Mouse (Mus musculus): ENCODE measurements around the gene Grpel1.

The Grpel1 gene

GRCm38 (mm10) chr5:36460712-36461111, 4.1 kb upstream of the Grpel1 start:
- CTCF ChIA-PET = no interaction called here

- CTCF ChIA-PET = no interaction called here
Observed at GRCm38 (mm10) chr5:36461231-36461630, 3.6 kb upstream of the Grpel1 start.

GRCm38 (mm10) chr5:36462810-36463209, 2.0 kb upstream of the Grpel1 start:
- CTCF ChIA-PET = interaction anchor here (0.7 kb wide), 1 partner anchor 20 kb away, joined by 3 read pairs; no protein-coding TSS in a partner anchor

GRCm38 (mm10) chr5:36463391-36463790, 1.4 kb upstream of the Grpel1 start:
- CTCF ChIA-PET = interaction anchor here (0.7 to 0.8 kb wide), 2 partner anchors 12 to 20 kb away, joined by 3 to 8 read pairs; no protein-coding TSS in a partner anchor

GRCm38 (mm10) chr5:36465889-36466288, 1.1 kb downstream of the Grpel1 start:
- CTCF ChIA-PET = interaction anchor here (1.0 to 1.3 kb wide), 2 partner anchors 12 to 60 kb away, joined by 3 read pairs; no protein-coding TSS in a partner anchor

GRCm38 (mm10) chr5:36471206-36471605, 6.4 kb downstream of the Grpel1 start:
- CTCF ChIA-PET = no interaction called here

- CTCF ChIA-PET = interaction anchor here (0.8 to 1.6 kb wide), 2 partner anchors 11 to 125 kb away, joined by 3 to 7 read pairs; partner anchors contain the start of genes Ccdc96 and Tada2b
Observed at GRCm38 (mm10) chr5:36472876-36473655, 8.3 kb downstream of the Grpel1 start.

GRCm38 (mm10) chr5:36474283-36474682, 9.5 kb downstream of the Grpel1 start:
- CTCF ChIA-PET = interaction anchor here (0.8 to 1.6 kb wide), 2 partner anchors 10 to 110 kb away, joined by 5 to 7 read pairs; partner anchors contain the start of genes Ccdc96 and Tada2b

GRCm38 (mm10) chr5:36477486-36477885, 12.7 kb downstream of the Grpel1 start:
- CTCF ChIA-PET = interaction anchor here (0.6 to 1.3 kb wide), 3 partner anchors 9 to 265 kb away, joined by 3 to 5 read pairs (median 3); partner anchors contain the start of gene Grpel1

- CTCF ChIA-PET = interaction anchor here (0.6 to 2.3 kb wide), 4 partner anchors 11 to 375 kb away, joined by 3 to 6 read pairs (median 4); partner anchors contain the start of gene Grpel1
Observed at GRCm38 (mm10) chr5:36478540-36479420, 14.0 kb downstream of the Grpel1 start.

GRCm38 (mm10) chr5:36479735-36480134, 14.9 kb downstream of the Grpel1 start:
- CTCF ChIA-PET = interaction anchor here (0.5 to 2.3 kb wide), 2 partner anchors 10 to 588 kb away, joined by 3 to 6 read pairs; no protein-coding TSS in a partner anchor

- CTCF ChIA-PET = interaction anchor here (0.5 to 2.3 kb wide), 2 partner anchors 9 to 37 kb away, joined by 4 to 6 read pairs; no protein-coding TSS in a partner anchor
Observed at GRCm38 (mm10) chr5:36480398-36480797, 15.6 kb downstream of the Grpel1 start.

- CTCF ChIA-PET = interaction anchor here (0.5 to 2.3 kb wide), 2 partner anchors 9 to 36 kb away, joined by 4 to 6 read pairs; no protein-coding TSS in a partner anchor
Observed at GRCm38 (mm10) chr5:36481114-36481513, 16.3 kb downstream of the Grpel1 start.

- CTCF ChIA-PET = interaction anchor here (0.7 to 1.9 kb wide), 3 partner anchors 9 to 20 kb away, joined by 3 to 7 read pairs (median 3); no protein-coding TSS in a partner anchor
Observed at GRCm38 (mm10) chr5:36483203-36484101, 18.7 kb downstream of the Grpel1 start.

GRCm38 (mm10) chr5:36484171-36484990, 19.6 kb downstream of the Grpel1 start, which contains the start of the genes Tada2b and Ccdc96:
Tada2b (minus strand) TSS chr5:36484285.
Ccdc96 (plus strand) TSS chr5:36484588.
- CTCF ChIA-PET = interaction anchor here (1.9 kb wide), 1 partner anchor 10 kb away, joined by 7 read pairs; no protein-coding TSS in a partner anchor

- CTCF ChIA-PET = interaction anchor here (0.6 kb wide), 1 partner anchor 77 kb away, joined by 8 read pairs; no protein-coding TSS in a partner anchor
Observed at GRCm38 (mm10) chr5:36485306-36485705, 20.5 kb downstream of the Grpel1 start.

- CTCF ChIA-PET = interaction anchor here (0.7 to 2.1 kb wide), 3 partner anchors 9 to 309 kb away, joined by 3 to 6 read pairs (median 4); no protein-coding TSS in a partner anchor
Observed at GRCm38 (mm10) chr5:36489225-36489624, 24.4 kb downstream of the Grpel1 start.

GRCm38 (mm10) chr5:36493919-36494318, 29.1 kb downstream of the Grpel1 start:
- CTCF ChIA-PET = interaction anchor here (0.7 kb wide), 1 partner anchor 15 kb away, joined by 3 read pairs; no protein-coding TSS in a partner anchor

GRCm38 (mm10) chr5:36494709-36495108, 29.9 kb downstream of the Grpel1 start:
- CTCF ChIA-PET = no interaction called here
